20 mouse cellular contexts compared by ENCODE assay signal in genomic region chr4:148009641-148010040, GRCm38 (mm10). TPM values are rescaled to one million over a fixed set of nuclear protein-coding genes. Genes with fewer than 3 reads are reported as not detected.
"Had no signal": no experiment of that assay in that cellular context is flagged by ENCODE, and none has a peak within 500 bp of the region (broad histone marks: within the 10 kb centered on the region; RNA-seq: fewer than 3 reads in every experiment).

No protein-coding gene starts in this region.

- H3K27ac ChIP-seq: hindbrain, embryonic 13.5 days; left cerebral cortex, adult 2 months; liver, embryonic 13.5 days; lung, embryonic 15.5 days; midbrain, embryonic 15.5 days; neural tube, embryonic 13.5 days; stomach, embryonic 15.5 days had no signal

- H3K4me3 ChIP-seq: hindbrain, embryonic 13.5 days; left cerebral cortex, adult 2 months; liver, embryonic 13.5 days; lung, embryonic 15.5 days; midbrain, embryonic 15.5 days; myocyte; neural tube, embryonic 13.5 days; stomach, embryonic 15.5 days had no signal

- H3K9ac ChIP-seq: hindbrain, embryonic 13.5 days; liver, embryonic 13.5 days; lung, embryonic 15.5 days; midbrain, embryonic 15.5 days; neural tube, embryonic 13.5 days; stomach, embryonic 15.5 days had no signal

- H3K27me3 ChIP-seq: hindbrain, embryonic 13.5 days; liver, embryonic 13.5 days; lung, embryonic 15.5 days; midbrain, embryonic 15.5 days; neural tube, embryonic 13.5 days; stomach, embryonic 15.5 days had no signal

- H3K4me1 ChIP-seq: hindbrain, embryonic 13.5 days; liver, embryonic 13.5 days; lung, embryonic 15.5 days; midbrain, embryonic 15.5 days; neural tube, embryonic 13.5 days; stomach, embryonic 15.5 days had no signal

- ATAC-seq: hindbrain, embryonic 16.5 days; intestine, postnatal 0 days; midbrain, embryonic 15.5 days had no signal

- DNase-seq: layer of hippocampus, postnatal 36 days; liver, embryonic 13.5 days; lung, postnatal 4 days; retina, postnatal 1 day; right cerebral cortex, postnatal 25 days; spleen, adult 18-20 months; thymus, postnatal 25 days had no signal

- H3K9me3 ChIP-seq: hindbrain, embryonic 13.5 days; liver, embryonic 13.5 days; lung, embryonic 15.5 days; midbrain, embryonic 15.5 days; neural tube, embryonic 13.5 days; stomach, embryonic 15.5 days had no signal

- H3K4me2 ChIP-seq: hindbrain, embryonic 13.5 days; liver, embryonic 13.5 days; lung, embryonic 15.5 days; midbrain, embryonic 11.5 days; midbrain, embryonic 15.5 days; neural tube, embryonic 13.5 days; stomach, embryonic 15.5 days had no signal

RNA-seq across cellular contexts. Expression of gene Nppa, which starts 9.1 kb away (rescaled TPM):
- polyA plus RNA-seq: liver, adult 2 months; liver, embryonic 16.5 days; myocyte had no signal

RNA-seq across cellular contexts. Expression of gene Nppb, which starts 24.1 kb away (rescaled TPM):
- polyA plus RNA-seq: intestine, postnatal 0 days; limb, embryonic 11.5 days; liver, adult 2 months; liver, embryonic 13.5 days; liver, embryonic 16.5 days; midbrain, embryonic 15.5 days; stomach, embryonic 15.5 days had no signal
